Mouse (Mus musculus): ENCODE data around the gene Igfbpl1. TPM values are rescaled to one million over a fixed set of nuclear protein-coding genes. Genes with fewer than 3 reads are reported as not detected.

Gene Igfbpl1
- 0.14 TPM in 1 of 2 replicates, not detected in the other for polyA plus RNA-seq (2012; rRNA removed; ENCODE audit: low replicate concordance)

DNA sequence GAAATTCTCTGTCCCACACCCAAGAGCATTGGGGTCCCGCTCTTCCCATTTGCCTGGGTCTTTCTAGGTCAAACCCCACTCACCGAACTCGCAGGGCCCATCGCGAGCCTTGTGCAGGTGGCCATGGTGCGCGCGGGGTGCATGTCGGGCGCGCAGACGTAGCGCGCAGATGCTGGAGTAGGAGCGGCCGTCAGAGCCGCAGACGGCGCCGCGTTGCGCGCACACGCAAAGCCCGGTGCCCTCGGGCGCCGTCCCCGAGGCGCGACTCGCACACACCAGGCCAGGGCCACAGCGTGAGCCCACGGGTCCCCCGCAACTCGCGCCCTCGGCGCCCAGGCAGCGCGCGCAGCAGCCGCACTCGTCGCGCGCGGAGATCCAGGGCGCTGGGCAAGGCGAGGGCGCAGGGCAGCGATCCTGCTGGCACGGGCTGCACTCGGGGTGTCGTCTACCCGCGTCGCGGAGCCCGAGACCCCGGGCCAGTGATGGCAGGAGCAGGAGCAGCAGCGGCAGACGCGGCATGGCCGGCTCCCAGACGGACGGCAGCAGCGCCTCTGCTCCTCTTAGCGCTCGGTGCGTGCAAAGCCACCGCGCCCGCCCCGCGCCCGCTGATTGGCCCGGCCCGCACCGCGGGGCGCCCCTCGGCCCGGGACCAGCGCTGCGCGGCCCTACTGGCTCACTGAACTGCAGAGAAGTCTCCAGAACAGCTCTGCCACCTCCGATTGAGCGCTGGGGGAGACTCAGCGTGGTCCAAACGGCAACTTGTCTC is at the start of gene Igfbpl1:
Igfbpl1 (minus strand) TSS at position 649 of the 766 bp plus-strand sequence.

DNA sequence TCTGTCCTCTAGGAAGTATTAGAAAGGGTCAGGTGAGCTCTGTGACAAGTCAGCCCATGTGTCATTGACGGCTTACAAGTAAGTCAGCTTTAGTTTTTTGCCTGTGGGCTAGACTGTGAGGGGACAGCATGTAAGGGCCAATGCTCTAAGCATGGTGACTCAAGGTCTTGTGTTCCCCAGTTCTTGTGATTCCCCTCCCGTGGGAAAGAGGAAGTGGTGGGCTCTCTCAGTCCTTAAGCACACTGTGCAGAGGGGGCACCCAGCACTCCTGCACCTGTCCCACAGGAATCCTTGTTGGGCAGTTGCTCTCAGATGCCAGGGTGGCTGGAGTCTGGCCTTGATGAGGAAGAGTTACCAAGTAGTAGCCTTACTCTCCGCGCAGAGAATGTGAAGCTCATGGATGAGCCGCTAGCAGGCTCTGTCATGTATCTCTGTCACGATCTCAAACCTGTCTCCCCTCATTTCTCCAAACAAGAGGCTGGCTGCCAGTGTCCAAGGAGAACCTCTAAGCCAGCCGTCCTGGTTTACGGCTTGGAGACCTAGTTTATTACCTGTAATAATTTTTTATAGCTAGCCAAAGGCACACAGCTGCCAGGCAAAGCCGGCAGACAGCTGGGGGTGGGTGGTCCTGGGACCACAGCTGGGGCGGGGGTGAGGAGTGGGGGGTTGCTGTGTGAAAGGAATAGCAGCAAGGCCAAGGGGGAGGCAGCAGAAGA is 21.5 kb upstream of the Igfbpl1 start, which contains the start of gene Stra6l:
Stra6l (plus strand) TSS at position 556 of the 716 bp plus-strand sequence.

DNA sequence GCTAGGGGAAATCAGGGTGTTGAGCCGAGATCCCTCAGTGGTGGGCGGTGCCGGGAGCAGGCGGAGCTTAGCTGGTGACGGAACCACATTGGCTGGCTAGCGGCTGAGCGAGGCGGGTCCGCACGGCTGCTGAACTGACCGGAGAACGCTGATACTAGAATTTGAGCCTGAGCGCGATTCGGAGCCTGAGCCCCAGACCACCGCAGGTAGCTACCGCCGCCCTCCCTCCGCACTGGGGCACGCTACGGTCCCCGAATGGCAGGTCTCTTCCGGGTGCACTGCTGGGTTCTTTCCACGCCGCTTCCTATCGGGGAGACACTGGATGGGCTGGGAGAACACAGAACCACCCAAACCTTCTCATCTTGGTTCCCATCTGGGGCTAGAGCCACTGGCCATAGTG is 27.8 kb downstream of the Igfbpl1 start, which contains the start of gene Aldh1b1:
Aldh1b1 (plus strand) TSS at position 59 of the 400 bp plus-strand sequence.

Other genes starting within 250 kb of the Igfbpl1 start
- gene Aldh1b1, start 27.9 kb downstream of the Igfbpl1 start, polyA plus RNA-seq (2012; rRNA removed; ENCODE audit: low replicate concordance) = 0.80 and 21.5 TPM in 2 replicates
- 0.33 and 7.0 TPM in 2 replicates for gene Stra6l, start 21.7 kb upstream of the Igfbpl1 start, polyA plus RNA-seq (2012; rRNA removed; ENCODE audit: low replicate concordance)
- gene Ccdc180, start 63.4 kb upstream of the Igfbpl1 start, polyA plus RNA-seq (2012; rRNA removed; ENCODE audit: low replicate concordance) = not detected in 2 replicates
- 19.0 and 30.4 TPM in 2 replicates for gene Tdrd7, start 138.4 kb upstream of the Igfbpl1 start, polyA plus RNA-seq (2012; rRNA removed; ENCODE audit: low replicate concordance)
- gene Tmod1, start 212.0 kb upstream of the Igfbpl1 start, polyA plus RNA-seq (2012; rRNA removed; ENCODE audit: low replicate concordance) = 2.5 and 3.5 TPM in 2 replicates

Data from subcutaneous adipose tissue, adult 2 months (tissue).